Mouse (Mus musculus) NIH3T3 (cell line): ENCODE measurements around the gene Gm45623.

Source experiments
- DNase-seq: peaks from one replicate; pipeline ENCODE4 v3.0.0-alpha.2; 2012; ENCODE audit warnings: low read depth

Gm45623 gene

GRCm38 (mm10) chr13:56752474-56753191 is 994 bp downstream of the Gm45623 start:
- no peak for DNase-seq

- no peak for DNase-seq
These were observed 1.9 kb downstream of the Gm45623 start for GRCm38 (mm10) chr13:56751774-56752173.

DNA sequence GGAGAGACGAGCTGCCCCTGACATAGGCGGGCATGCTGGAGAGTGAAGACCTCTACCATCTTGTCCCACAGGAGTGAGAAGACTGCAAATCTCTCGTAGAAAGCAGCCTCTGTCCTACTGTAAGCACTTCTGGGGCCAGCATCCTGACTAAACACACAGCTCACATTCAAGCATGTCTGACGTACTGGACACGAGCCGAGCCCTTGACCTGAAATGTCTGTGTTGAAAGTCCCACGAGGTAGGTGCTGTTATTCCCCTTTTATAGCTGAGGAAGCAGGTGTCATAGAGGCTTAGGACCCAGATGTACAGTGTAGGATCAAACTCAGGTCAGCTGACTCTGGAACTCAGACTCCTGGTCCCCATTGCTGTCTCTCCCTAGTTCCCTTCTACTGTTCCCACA is 4.2 kb downstream of the Gm45623 start:
- DNase-seq, result no peak

DNA sequence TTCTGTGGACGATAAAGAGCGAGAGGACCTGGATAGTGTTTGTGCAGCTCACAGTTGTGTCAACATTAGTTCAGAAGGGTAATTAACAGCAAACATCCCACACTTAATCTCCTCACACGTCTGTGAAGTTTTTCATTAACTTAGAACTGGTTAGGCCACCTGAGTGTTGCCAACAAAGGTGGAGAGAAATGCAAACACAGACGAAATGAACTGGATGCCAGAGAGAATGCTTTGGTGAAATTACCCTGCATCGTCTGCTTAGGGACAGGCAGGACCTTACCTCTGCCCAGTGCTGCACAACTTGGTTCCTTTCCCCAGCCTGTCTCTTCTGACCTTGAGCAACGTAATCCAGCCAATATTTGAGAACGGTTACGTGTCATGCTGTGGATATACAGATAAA is 6.1 kb downstream of the Gm45623 start:
- DNase-seq, result no peak

DNA sequence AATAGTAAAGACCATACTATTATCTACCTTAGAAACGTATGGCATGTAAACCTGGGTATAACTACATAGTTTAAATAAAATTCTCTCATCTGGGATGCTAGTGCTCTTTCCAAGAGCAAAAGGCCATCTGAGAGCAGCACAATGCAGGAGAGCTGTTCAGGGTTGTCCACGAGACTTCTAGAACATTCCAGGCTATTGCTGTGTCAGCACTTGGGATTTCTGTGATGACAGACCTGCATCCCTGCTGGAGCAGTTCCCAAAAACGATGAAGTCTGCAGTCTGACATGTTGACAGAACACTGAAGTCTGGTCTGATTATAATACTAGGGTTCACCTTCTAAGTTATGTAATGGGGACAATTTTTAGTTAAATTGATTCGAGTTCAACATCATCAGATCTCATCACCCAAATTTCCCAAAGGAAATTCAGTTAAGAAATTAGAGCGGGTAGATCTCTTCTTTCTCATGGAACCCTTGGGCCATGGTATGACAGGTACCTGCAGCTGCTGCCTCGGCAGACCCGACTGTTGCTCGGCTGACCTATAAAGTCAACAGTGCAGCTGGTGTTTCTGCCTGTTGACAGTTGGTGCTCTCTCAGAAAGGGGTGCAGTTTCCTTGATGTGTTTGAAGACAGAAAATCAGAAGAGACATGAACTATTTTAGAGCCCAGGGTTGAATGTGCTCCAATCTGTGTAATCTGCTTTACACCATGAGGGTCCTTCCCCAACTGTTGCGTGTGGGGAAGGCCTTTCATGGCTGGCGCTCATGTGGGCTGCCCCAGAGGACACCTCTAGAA is 6.7 kb downstream of the Gm45623 start:
- no peak for DNase-seq

DNA sequence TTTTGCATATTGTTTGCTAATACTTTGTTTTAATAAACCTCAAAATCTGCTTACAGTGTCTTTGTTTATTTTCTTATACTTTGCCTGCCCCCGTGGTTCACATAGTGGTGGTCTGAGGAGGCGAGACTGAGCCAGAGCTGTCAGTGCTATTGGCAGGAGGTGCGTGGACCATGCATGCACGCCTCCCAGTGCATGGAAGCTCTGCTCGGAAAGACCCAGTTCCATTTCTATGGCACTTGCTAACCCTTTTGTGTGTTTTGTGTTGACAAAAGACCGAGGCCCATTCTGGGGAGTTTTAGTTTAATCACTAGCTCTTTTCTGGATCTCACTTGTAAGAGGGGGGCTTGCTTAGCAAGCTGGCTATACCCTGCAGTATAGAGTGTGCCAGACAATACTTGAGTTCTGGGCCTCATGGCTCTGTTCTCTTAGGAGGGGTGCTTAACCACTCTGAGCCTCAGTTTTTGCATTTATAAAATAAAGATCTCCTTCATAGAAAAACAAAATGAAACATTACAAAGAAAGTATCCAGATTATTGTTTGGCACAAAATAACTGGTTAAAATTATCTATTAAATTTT is 11.2 kb downstream of the Gm45623 start:
- DNase-seq, result no peak

- DNase-seq, result no peak
These were observed 11.9 kb downstream of the Gm45623 start for GRCm38 (mm10) chr13:56741691-56742090.

DNA sequence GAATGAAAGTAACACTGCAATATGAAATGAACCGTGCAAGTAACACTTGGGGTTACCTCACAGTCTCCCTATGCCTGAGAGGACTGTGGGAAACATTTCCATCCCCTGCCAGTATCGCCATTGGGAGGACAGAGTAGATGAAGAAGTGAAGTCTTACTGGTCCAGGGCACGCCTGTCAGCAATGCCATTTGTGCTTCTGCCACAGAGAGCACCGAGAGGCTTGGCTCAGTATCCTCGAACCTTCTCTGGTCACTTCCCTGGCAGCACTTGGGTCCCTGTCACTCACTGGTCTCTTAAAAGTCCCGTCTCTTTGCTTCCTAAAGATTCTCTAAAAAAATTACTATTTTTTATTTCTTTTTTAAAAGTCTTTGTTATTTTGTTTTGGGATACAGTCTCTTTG is 13.1 kb downstream of the Gm45623 start:
- no peak for DNase-seq

DNA sequence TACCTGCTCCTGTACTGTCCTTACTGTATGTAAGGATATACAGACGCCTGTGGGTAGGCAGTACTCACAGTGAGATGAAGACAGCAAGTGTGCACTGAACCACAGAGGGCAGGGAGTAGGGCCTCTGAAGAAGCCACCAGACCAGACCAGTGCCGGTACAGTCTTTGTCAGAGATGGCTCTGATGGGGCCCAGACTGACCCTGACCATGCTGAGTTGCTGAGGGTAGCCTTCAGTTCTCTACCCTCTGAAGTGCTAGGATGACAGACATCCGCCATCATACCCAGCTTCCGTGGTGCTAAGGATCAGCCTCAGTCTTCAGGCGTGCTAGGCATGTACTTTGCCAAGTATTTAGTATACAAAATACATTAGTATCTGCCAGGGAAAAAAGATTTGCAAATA is 14.1 kb downstream of the Gm45623 start:
- no peak for DNase-seq

GRCm38 (mm10) chr13:56735212-56735875 is 18.3 kb downstream of the Gm45623 start:
- DNase-seq, result peak; percentile 55

- DNase-seq, result no peak
These were observed 19.0 kb downstream of the Gm45623 start for GRCm38 (mm10) chr13:56734617-56735016.

DNA sequence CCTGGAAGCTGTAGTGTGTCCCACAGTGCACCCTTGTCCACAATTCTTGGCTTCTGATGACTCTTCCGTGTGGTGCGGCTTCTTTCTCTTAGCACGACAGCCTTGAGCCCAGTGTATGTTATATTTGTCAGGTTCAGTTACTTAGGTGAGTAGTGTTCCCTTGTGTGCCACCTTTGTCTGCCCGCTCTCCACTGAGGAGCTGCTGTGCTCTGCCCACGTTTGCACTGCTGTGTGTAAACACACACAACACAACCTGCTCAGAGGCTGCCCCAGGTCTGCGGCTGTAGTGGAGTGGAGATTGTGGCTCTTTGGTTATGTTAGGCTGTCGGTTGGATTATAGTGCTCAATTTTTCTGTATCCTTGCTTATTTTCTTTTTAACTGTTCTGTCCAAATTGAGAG is 24.6 kb downstream of the Gm45623 start:
- no peak for DNase-seq

DNA sequence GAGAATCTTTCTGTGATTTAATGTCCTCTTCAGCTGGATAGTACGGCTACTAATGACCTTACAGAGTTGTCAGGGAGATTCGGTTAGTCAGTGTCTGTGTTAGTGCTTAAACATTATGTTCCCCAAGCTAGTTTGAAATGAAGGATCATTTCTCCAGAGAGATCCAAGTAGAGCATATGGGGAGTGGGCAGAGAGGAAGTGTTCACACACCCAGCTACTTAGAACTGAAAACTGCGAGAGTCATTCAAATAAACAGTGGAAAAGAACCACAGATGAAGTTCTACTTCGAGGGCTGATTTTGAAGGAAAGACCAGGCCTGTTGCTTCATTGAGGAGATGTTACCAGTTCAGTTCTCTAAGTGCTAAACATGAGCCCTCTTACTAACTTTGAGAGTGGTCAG is 27.1 kb downstream of the Gm45623 start:
- DNase-seq, result no peak

GRCm38 (mm10) chr13:56712221-56712620 is 41.4 kb downstream of the Gm45623 start:
- DNase-seq, result no peak

GRCm38 (mm10) chr13:56710620-56711019 is 43.0 kb downstream of the Gm45623 start:
- DNase-seq, result no peak

DNA sequence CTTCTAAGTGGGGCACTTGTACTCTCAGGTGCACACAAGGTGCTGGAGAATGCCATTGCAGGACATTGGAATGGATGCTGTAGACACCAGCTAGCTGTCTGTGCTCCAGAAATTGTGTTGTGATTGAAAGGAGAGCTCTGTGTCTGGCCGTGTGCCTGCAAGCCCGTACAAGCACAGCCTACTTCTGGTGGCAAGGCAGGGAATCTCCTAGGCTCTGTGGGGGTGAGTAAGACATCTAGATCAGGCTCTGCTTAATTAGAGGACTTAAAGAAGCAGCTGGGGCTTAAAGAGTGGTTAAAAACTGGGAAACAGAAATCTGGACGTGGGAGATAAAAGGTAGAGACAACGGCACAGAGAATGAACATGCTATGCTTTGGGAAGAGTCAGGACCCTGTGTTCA is 46.0 kb downstream of the Gm45623 start:
- DNase-seq, result no peak

DNA sequence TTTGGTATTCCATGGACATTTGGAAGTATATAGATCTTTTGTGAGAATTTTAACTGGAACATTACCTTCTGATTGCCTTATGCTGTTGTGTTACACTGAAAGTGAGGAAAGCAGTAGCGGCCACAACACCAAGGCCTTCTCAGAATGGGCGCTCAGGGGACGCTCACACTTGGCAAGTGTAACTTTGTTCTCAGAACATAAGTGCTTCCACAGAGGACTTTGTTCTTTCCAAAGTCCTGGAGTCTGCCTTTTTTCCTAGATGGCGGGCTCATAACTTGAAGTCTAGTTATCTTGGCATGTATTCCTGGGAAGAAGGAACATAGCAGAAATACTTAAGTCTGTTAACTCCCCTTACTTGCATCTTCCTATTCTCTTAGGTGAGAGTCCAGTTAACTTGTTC is 46.5 kb downstream of the Gm45623 start:
- no peak for DNase-seq

GRCm38 (mm10) chr13:56704596-56704995 is 49.0 kb downstream of the Gm45623 start:
- no peak for DNase-seq

DNA sequence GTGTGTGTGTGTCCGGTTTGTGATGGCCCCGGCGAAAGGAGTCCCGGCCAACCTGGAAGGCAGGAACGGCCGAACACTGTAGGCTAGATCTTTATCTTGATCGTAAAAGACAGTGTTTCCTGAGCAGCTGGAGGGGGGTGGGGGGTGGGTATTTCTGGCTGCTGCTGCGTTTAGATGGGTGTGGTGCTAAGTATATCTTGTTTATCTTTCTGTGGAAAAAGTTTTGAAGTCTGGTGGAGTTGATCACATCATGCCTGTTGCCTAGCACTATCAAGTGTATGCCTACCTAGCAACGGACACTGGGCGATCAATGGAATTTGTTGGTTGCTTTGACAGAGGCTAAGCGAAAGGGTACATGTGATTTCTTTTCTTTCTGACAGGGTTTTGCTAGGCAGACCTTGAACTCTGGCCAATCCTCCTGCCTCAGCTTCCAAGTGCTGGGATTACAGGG is 49.7 kb downstream of the Gm45623 start:
- peak; percentile 53 for DNase-seq

- DNase-seq, result peak; percentile 81
These were observed 50.3 kb downstream of the Gm45623 start for GRCm38 (mm10) chr13:56703222-56703870.

- peak; percentile 96 for DNase-seq
These were observed 51.0 kb downstream of the Gm45623 start, which contains the start of gene Smad5 for GRCm38 (mm10) chr13:56702469-56703221. Gene Smad5 (plus strand): TSS chr13:56703010.
